Mouse (Mus musculus): ENCODE measurements around the gene Cdkal1.

DNA sequence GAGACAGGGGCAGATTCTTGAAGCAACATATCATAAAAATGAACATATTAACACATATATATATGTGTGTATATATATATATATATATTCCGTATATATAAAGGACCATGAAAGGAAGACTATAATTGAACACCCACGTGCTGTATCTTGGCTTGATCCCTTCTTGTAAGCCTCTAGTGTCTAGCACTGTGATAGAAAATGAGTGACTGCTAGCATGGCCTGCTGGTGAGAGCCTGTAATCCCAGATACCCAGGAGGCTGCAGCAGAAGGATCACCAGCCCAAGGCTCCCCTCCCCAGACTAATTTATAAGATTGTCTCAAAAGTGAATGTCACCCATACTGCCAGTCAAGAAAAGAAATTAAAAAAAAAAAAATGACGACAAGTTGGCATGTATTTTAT is 158.2 kb downstream of the Cdkal1 start:
- TF ChIP-seq CTCF (IDR thresholded peaks at IDR 0.05; ENCODE audit: low read depth): no peak
- no peak for TF ChIP-seq EP300 (IDR thresholded peaks at IDR 0.05; ENCODE audit: low read depth)

All from liver, embryonic 14.5 days (tissue).